Mouse (Mus musculus) megakaryocyte, embryonic 14.5 days (primary cell): ENCODE data around the gene Fbxl13.

ENCODE experiments used
- FLI1 ChIP-seq: IDR thresholded peaks from 2 replicates; pipeline ENCODE4 v1.6.1; 2012; ENCODE audit warnings: low read length, inconsistent platforms, mixed read lengths
- GATA1 ChIP-seq: IDR thresholded peaks from 3 replicates; pipeline ENCODE4 v1.6.1; 2012; ENCODE audit warnings: mixed read lengths, low read length, inconsistent platforms, borderline replicate concordance

GRCm38 (mm10) chr5:21625916-21626315 lies 19.5 kb downstream of the Fbxl13 start:
- TF ChIP-seq GATA1 = no peak
- no peak for TF ChIP-seq FLI1
